Mouse (Mus musculus) thymus, postnatal 0 days (tissue): ENCODE data around the gene Sprr2a3. TPM values are rescaled to one million over a fixed set of nuclear protein-coding genes. Genes with fewer than 3 reads are reported as not detected.
"Not testable (repeated sequence)": the region's sequence is repeated elsewhere in the genome, so short reads cannot be mapped to it uniquely, and the experiment has no call there.

Source experiments
- DNase-seq: peaks from one replicate; pipeline ENCODE4 v3.0.0-alpha.2; 2015; ENCODE audit warnings: low spot score
- polyA plus RNA-seq: library from polyadenylated mRNA; unstranded; fragments of >200 nt; fragmentation: Nextera tagmentation; extraction: Ambion mirVana; gene quantifications from 2 replicates; pipeline ENCODE4 v1.2.1, GENCODE M21; 2015

The Sprr2a3 gene
- 17.8 and 22.9 TPM in 2 replicates for polyA plus RNA-seq

DNA sequence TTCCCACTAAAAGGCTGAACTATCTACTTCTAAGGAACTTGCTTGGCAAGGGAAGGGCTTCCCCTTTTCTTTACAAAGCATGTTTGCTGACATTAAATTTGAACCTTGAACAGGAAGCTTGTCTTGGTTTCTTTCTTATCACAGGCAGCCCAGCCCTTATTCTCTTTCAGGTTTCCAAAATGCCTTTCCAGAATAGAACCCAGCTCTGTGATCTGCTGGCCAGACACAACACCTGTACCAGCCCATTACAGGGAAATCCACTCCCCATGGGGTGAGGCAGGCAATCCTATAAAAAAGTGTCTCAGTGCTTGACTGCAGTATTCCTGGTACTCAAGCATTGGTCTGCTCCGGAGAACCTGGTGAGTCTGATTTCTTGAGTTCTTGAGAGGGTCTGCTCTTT, at the start of gene Sprr2a3:
Gene Sprr2a3 (plus strand): TSS at position 317 of the 400 bp plus-strand sequence.
- DNase-seq = not testable (repeated sequence)

DNA sequence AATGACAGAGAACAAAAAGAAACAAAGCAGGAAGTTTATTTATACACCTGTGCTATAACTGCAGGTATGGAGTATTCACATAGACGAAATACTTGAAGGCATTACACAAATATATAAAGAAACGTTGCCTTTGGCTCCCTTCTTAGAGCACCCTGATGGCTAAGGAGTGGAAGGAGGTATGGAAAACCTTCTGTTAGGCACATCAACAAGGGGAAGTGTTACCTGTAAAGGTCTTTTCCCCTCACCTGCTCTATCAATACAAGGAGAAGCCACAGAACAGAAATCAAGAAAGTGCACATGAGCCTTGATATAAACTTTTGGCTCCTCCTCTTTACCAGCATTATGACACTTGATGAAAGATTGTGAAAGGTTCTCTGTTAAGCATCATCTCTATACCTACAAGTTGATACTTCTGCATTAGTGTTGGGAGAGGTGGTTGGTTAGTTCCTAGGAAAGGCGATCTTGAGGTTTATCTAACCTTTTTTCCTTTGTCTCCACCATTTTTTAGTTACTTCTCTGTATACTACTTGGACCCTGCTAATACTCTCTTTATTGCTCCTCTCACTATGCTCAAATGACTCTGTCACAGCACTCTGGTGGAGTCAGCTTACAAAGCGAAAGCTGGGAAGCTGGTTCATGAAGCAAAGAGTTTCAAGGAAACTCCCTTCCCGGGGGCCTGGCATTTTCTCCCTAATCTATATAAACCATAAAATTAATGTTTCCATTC, 48.6 kb upstream of the Sprr2a3 start:
- DNase-seq = not testable (repeated sequence)

DNA sequence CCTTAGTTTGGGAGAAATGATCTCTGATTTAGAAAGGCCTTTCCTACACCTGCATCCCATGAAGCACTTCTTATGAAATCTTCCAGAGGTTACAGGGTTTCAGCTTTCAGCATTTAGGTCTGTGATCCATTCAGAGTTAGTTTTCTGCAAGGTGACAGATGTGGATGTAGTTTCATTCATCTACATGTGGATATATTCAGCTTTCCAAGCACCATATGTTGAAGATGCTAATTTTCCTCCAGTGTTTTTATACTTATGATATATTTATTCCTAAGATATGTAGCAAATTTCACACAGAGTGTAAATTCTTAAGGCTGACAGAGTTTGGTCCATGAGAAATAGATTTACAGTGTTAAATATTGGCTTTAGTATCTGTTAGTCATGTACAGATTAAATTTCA, 46.5 kb upstream of the Sprr2a3 start:
- DNase-seq = not testable (repeated sequence)

DNA sequence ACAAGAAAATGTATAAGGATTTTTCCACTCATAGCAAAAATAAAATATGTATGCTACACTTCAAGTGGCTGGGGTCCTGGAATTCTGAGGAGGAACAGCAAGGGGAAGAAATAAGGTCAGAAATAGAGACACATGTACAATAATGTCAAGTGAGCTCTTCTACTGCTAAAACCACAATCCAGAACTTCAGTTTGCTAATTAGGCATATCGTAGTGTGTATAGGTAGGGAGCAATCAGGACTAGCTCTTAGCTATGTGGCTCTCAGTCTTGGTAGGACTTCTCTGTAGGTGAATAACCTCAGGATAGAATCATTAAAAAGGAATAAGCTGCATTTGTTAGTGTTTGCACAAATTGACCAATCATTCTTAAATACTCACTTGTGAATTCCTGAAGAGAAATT, 46.0 kb upstream of the Sprr2a3 start:
- DNase-seq = not testable (repeated sequence)

DNA sequence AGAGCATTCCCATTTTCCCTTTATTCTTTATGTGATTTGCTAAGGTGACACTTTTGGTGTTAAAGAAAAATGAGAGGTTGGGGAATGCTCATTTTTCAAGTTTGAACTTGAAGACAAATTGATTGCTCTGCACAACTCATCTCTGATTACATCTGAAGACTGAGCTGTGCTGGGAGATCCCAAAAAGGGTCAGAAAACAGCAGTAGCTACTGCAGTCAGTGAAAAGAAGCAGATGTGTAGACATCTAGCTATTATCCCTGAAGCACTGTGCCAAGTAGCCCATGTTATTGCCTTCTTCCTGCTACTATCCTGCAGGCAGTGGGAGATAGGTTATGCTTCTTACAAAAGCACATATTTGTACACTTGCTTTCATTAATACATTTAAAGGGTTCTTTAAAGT, 40.4 kb upstream of the Sprr2a3 start:
- not testable (repeated sequence) for DNase-seq

DNA sequence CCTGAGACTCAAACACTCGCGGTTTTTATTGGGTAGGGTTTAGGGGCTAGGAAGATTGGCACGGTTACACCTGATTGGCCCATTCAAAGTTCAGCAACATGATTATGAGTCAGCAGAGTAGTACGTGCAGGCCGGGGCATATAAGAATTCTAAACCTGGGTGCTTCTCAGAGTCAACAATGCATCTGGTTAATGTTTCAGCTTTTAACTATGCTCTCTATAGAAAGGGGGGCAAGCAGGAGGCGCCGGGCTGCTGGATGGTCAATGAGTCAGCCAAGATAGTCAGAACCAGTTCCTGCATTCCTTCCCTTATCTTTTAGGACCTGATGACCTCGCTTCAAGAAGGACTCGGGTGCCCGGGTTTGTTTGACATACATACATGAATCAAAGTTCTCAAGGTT, 39.0 kb upstream of the Sprr2a3 start:
- not testable (repeated sequence) for DNase-seq

DNA sequence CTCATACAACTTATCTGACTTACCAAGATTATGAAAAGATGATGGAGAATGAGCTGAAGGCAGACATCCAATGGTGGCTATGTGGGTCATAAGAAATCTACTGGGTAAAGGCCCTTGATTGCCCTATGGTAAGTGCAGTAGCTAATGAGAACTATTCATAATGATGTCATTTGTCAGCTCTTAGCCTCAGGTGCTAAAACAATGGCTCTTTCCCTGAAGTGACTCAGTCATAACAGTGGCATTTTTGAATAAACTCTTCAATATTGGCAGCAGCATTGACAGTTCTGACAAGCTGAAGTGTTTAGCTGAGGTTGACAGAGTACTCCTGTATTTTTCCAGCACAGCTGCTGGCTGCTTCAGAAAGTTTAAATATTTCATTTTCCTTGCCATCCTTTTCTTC, 36.7 kb upstream of the Sprr2a3 start:
- DNase-seq = not testable (repeated sequence)

DNA sequence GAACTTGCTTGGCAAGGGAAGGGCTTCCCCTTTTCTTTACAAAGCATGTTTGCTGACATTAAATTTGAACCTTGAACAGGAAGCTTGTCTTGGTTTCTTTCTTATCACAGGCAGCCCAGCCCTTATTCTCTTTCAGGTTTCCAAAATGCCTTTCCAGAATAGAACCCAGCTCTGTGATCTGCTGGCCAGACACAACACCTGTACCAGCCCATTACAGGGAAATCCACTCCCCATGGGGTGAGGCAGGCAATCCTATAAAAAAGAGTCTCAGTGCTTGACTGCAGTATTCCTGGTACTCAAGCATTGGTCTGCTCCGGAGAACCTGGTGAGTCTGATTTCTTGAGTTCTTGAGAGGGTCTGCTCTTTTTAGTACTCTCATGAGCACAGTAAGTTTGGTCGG, 34.8 kb upstream of the Sprr2a3 start:
- not testable (repeated sequence) for DNase-seq

DNA sequence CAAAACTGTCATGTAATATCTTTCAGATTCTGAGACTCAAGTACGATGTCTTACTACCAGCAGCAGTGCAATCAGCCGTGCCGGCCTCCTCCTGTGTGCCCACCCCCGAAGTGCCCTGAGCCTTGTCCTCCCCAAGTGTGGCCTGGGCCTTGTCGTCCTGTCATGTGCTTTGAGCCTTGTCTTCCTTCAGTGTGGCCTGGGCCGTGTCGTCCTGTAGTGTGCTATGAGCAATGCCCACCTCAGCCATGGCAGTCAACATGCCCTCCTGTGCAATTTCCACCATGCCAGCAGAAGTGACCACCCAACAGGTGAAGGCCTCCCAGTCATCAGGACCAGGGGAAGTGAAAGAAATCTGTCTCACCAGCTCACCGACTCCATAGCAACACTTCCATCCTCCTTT, 31.4 kb upstream of the Sprr2a3 start:
- DNase-seq = not testable (repeated sequence)

DNA sequence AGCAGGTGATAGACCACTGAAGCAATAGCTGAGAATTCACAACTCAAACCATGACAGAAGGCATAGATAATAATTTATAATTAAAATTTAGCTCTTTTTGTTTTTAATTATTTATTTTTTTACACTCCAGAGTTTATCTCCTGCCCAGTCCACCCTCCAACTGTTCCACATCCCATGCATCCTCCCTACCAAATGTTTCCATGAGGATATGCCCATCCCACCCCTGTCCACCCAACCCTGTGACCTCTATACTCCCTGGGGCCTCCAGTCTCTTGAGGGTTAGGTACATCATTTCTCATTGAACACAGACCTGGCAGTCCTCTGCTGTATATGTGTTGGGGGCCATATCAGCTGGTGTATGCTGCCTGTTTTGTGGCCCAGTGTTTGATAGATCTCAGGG, 26.7 kb upstream of the Sprr2a3 start:
- not testable (repeated sequence) for DNase-seq

DNA sequence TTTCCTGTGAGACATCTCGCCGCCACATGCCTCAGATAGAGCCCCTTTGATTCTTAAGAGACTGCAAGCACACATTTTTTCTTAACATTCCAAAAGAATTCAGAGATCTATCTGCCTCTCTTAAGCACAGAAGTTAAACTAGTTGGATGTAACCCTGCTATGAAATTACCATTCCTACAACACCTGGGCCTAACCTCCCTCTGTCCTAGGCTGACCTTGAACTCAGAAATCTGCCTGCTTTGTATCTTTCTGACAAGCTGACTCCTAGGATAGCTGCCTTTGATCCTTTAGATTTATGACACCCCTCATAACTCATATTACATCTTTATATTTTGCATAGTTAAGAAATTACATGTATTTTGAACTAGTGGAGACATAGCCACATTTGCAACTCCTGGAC, 21.8 kb upstream of the Sprr2a3 start:
- not testable (repeated sequence) for DNase-seq

DNA sequence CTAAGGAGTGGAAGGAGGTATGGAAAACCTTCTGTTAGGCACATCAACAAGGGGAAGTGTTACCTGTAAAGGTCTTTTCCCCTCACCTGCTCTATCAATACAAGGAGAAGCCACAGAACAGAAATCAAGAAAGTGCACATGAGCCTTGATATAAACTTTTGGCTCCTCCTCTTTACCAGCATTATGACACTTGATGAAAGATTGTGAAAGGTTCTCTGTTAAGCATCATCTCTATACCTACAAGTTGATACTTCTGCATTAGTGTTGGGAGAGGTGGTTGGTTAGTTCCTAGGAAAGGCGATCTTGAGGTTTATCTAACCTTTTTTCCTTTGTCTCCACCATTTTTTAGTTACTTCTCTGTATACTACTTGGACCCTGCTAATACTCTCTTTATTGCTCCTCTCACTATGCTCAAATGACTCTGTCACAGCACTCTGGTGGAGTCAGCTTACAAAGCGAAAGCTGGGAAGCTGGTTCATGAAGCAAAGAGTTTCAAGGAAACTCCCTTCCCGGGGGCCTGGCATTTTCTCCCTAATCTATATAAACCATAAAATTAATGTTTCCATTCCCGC, 13.7 kb upstream of the Sprr2a3 start:
- not testable (repeated sequence) for DNase-seq

DNA sequence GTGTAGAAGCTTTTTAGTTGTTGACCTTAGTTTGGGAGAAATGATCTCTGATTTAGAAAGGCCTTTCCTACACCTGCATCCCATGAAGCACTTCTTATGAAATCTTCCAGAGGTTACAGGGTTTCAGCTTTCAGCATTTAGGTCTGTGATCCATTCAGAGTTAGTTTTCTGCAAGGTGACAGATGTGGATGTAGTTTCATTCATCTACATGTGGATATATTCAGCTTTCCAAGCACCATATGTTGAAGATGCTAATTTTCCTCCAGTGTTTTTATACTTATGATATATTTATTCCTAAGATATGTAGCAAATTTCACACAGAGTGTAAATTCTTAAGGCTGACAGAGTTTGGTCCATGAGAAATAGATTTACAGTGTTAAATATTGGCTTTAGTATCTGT, 11.7 kb upstream of the Sprr2a3 start:
- DNase-seq = not testable (repeated sequence)

DNA sequence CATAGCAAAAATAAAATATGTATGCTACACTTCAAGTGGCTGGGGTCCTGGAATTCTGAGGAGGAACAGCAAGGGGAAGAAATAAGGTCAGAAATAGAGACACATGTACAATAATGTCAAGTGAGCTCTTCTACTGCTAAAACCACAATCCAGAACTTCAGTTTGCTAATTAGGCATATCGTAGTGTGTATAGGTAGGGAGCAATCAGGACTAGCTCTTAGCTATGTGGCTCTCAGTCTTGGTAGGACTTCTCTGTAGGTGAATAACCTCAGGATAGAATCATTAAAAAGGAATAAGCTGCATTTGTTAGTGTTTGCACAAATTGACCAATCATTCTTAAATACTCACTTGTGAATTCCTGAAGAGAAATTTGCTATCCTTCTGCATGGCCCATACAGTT, 11.2 kb upstream of the Sprr2a3 start:
- DNase-seq = not testable (repeated sequence)

DNA sequence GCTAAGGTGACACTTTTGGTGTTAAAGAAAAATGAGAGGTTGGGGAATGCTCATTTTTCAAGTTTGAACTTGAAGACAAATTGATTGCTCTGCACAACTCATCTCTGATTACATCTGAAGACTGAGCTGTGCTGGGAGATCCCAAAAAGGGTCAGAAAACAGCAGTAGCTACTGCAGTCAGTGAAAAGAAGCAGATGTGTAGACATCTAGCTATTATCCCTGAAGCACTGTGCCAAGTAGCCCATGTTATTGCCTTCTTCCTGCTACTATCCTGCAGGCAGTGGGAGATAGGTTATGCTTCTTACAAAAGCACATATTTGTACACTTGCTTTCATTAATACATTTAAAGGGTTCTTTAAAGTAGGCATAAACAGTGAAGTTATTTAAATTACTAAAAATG, 5.6 kb upstream of the Sprr2a3 start:
- DNase-seq = not testable (repeated sequence)

DNA sequence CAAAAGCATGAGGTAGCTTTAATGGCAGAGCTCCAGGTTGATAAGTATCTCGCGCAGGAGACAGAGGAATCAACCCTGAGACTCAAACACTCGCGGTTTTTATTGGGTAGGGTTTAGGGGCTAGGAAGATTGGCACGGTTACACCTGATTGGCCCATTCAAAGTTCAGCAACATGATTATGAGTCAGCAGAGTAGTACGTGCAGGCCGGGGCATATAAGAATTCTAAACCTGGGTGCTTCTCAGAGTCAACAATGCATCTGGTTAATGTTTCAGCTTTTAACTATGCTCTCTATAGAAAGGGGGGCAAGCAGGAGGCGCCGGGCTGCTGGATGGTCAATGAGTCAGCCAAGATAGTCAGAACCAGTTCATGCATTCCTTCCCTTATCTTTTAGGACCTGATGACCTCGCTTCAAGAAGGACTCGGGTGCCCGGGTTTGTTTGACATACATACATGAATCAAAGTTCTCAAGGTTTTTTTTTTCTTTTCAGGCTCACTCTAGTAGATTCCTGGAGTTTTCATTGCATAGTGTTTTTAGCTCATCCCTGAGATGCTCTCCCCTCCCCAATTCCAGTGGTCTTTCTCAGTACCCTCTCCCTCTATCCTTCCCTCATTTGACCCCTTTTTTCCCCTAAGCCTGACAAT, 4.1 kb upstream of the Sprr2a3 start:
- not testable (repeated sequence) for DNase-seq

DNA sequence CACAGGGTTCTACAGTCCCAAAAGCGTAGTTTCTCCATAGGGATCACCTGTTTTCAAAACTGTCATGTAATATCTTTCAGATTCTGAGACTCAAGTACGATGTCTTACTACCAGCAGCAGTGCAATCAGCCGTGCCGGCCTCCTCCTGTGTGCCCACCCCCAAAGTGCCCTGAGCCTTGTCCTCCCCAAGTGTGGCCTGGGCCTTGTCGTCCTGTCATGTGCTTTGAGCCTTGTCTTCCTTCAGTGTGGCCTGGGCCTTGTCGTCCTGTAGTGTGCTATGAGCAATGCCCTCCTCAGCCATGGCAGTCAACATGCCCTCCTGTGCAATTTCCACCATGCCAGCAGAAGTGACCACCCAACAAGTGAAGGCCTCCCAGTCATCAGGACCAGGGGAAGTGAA, 3.3 kb downstream of the Sprr2a3 start:
- DNase-seq = not testable (repeated sequence)

DNA sequence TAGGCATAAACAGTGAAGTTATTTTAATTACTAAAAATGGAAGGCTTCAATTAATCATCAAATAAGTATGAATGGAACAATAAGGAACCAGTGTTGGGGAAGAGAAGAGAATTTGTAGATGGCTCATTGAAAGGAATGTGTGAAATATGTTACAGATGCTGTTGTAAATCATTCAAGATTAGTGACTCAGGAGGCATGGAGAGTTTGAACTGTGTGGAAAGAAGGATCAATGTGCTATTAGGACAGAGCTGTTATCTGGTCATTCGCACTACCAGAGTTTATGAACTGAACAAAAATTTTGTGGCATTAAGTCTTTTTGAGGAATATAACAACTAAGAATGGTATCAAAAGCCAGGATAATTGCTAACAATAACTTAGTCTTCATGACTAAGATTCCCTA, 22.2 kb downstream of the Sprr2a3 start:
- DNase-seq = no peak

DNA sequence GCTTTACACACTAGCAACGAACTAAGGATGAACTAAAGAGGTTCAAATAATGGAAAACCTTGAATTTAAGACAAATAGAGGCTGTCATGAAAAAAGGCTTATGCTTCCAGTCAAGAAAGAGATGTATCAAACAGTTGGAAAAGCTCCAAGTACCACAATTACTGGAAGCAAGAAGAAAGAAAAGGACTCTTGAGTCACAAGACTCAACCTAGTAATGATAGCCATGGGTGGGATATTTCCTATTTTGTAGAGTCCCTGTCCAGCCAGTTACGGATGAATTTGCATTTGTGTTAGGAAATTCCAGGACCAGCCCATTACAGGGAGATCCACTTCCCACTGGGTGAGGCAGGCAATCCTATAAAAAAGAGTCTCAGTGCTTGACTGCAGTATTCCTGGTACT, 31.1 kb downstream of the Sprr2a3 start, which contains the start of gene Sprr2b:
Gene Sprr2b (plus strand): TSS at position 301 of the 400 bp plus-strand sequence.
- DNase-seq = no peak

DNA sequence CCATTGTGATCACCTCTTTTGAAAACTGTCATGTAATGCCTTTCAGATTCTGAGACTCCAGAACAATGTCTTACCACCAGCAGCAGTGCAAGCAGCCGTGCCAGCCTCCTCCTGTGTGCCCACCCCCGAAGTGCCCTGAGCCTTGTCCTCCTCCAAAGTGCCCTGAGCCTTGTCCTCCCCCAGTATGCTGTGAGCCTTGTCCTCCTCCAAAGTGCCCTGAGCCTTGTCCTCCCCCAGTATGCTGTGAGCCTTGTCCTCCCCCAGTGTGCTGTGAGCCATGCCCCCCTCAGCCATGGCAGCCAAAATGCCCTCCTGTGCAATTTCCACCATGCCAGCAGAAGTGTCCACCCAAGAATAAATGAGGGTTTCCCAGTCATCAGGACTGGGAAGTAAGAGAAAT, 32.2 kb downstream of the Sprr2a3 start:
- no peak for DNase-seq

DNA sequence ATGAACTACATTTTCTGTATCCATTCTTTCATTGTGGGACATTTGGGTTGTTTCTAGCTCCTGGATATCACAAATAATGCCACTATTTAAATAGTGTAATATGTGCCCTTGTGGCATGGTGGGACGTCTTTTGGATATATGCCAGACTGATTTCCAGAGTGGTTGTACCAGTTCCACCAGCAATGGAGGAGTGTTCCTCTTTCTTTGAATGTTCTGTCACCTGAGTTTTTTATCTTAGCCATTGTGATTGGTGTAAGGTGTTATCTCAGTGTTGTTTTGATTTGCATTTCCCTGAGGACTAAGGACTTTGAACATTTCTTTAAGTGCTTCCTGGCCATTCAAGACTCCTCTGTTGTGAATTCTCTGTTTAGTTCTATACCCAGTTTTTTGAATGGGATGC, 51.1 kb downstream of the Sprr2a3 start:
- DNase-seq = no peak

DNA sequence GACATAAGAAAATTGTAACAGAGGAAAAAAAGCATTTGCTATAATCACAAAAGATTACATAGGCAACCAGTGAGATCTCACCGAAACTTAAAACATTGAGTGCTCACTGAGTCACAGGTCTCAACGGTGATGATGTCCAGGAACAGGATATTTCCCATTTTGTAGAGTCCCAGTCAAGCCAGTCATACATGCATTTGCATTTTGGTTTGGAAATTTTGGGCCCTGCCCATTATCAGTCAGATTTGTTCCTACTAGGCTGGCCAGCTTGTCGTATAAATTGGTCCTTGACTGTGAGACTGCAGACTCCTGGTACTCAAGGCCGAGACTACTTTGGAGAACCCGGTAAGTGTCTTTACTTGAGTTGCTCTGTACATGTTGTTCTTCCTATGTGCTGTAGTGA, 53.6 kb downstream of the Sprr2a3 start, which contains the start of gene Sprr2d:
Gene Sprr2d (plus strand): TSS at position 301 of the 400 bp plus-strand sequence.
- DNase-seq = no peak
